Mouse (Mus musculus): ENCODE measurements around the gene Atp1a4.

The Atp1a4 gene

GRCm38 (mm10) chr1:172258314-172258713, at the start of gene Atp1a4:
Atp1a4 (minus strand) TSS chr1:172258414.
- DNase-seq: no peak

DNA sequence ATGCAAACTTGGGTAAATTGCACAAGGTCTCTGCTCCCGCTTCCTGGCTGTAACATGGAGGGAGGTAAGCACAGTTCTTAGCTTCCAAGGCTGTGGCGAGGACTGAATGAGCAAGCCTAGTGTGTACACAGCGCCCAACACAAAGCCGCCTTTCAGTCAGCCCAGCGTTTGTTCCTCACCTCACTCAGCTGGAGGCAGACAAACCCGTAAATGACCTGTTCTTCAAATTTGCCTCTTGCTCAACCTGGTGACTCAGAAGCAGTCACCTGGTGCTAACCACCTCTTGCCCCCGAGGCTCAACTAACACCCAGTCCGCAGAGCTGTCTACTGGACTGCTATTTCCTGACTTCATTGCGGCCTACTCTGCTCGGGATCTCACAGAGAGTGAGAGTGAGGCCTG, 49.7 kb upstream of the Atp1a4 start:
- DNase-seq: peak; percentile 66 to 81

- no peak for DNase-seq
These were observed 48.7 kb upstream of the Atp1a4 start for GRCm38 (mm10) chr1:172306885-172307284.

- DNase-seq: no peak
These were observed 48.0 kb upstream of the Atp1a4 start for GRCm38 (mm10) chr1:172306196-172306595.

DNA sequence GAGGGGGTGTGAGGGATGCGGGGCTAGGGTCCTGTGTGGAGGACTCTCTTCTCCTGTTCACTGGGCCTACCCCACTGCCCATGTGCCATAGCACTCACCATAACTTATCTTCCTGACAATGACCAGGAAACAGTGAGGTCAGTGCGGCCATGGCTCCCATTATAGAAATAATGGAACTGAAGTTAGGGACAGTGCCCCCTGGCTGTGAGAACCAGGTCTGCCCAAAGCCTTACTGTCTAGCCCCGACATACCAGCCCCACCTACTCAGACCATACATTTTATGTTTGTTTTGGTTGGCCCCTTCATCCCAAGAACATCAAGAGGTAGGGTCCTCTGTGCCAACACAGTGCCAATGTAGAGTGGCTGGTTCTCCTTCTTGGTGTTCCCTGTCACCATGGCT, 47.4 kb upstream of the Atp1a4 start:
- no peak for DNase-seq

DNA sequence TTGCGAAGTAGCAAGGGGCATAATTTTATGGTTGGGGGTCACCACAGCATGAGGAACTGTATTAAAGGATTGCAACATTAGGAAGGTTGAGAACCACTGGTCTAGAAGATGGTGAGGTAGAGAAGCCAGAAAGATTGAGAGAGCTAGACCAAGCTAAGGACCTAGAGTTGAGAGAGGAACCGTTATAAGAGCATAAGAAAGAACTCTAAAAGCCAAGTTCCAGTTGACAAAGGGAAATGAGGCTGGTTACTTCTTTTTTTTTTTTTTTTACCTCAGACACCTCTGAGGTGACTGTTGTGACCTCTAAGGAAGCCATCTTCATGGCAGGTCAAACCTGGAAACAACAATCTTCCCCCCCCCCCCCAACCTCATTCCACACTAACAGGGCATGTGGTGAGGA, 46.9 kb upstream of the Atp1a4 start:
- no peak for DNase-seq

DNA sequence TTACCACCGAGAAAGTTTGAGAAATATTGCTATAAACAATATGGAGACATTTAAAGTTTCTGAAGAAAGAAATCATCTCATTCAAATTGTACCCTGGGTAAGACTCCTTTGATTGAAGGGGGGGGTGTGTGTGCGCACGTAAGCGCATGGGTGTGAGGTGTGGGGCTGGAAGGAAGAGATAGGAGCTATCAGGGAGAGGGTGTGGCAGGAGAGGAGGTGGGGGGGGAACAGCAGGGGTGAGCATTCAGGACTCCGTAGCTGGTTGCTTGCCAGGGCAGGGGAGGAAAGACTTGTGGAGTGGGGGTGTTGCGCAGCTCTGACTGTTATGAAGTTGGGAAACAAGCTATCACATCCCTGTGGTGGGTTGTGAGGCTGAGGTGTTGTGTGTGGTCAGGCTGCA, 46.2 kb upstream of the Atp1a4 start:
- no peak for DNase-seq

DNA sequence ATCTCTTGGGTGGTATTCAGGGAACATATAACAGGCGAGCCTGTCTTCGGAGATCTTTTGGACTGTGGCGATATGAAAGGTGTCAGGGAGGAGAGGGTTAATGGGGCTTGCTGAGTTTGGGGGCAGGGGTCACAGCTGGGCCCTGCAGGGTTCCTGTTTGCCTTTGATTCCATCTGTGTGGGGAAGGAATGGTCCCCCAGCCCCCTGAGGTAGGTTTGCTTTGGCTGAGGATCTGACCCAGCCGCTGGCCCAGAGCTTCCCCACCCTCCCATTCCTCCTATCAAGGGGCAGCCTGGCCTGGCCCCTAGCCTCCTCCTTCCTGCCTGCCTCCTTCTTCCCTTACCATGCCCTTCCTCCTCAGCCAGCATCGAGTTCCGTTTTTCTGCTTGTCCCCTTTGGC, 44.6 kb upstream of the Atp1a4 start:
- DNase-seq: no peak

GRCm38 (mm10) chr1:172302311-172302710, 44.1 kb upstream of the Atp1a4 start:
- DNase-seq: no peak

DNA sequence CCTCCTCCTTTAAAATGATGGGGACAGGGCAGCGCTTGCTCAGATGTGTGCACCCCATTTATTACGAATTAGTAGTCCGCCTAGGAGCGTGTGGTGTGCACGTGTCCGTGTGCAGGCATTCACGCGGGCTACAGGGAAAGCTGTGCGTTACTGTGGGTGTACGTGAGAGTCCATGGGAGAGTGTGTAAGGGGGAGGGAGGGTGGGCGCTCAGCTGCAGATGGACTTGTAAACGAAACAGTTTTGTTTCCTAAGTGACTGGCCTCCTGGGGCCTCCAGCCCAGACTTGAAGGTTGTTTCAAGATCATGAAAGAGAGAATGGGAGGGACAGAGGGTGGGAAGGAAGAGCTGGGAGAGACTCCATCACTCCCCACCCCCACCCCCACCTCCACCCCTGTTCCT, 43.0 kb upstream of the Atp1a4 start:
- no peak for DNase-seq

- DNase-seq: no peak
These were observed 42.0 kb upstream of the Atp1a4 start for GRCm38 (mm10) chr1:172300247-172300646.

DNA sequence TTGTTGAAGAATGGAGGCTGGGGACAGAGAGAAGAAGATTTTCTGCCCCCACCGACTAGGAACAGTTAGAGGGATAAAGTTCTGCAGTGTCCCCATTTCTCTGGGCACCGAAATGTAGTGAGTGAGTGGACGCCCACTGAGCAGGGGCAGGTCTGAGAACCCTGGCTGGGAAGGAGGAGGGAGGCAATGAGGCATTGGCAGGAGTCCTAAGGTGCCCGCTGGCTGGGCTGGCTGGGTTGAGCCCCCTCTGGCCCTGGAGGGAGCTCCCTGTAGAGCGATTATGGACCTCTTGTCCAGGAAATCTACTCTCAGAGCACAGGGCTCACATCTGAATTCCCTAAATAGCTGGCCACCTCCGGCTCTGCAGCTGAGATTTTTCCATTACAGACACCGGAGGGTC, 41.3 kb upstream of the Atp1a4 start:
- no peak for DNase-seq

DNA sequence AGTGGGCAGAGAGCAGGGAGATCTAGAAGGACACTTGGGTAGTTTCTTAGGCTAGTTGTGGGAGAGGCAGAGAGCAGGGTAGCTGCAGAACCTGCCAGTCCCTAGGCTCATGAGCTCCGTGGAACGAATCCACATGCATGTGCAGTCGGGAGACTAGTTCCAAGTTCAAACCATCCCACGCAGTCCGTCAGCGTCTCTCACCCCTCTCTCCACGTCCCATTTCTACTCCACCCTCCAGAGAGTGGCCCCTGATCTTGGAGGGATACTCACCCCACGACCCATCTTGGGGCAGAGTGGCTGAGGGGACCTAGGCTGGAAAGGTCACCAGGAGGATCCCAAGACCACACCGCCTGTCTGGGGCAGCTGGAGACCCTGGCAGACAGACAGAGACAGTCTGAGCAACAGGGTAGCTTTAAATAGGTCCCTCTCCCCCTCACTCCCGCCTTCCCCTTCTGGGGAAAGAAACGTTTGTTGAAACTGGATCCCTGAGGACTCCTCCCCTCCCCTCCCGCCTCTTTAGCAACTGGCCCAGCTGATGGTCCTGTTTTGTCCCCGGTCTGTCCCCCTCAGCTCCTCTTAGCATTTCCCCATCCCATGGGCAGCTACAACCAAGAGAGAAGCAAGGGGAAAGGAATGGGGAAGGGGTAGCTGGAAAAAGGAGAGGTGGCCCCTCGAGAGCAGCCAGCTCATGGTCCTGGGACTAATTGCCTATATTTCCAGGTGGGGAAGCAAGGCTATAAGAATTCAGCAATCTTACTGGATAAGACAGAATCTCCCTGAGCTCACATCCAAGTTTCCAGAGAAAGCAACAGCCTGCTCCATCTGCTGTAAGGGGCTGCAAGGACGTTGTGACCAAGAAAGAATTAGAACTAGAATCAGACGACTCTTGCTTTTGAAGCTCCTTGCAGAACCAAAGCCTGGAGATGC, 39.7 kb upstream of the Atp1a4 start, which contains the start of gene Atp1a2:
Atp1a2 (minus strand) TSS at position 454 of the 927 bp plus-strand sequence.
- DNase-seq: peak; percentile 42 to 49

DNA sequence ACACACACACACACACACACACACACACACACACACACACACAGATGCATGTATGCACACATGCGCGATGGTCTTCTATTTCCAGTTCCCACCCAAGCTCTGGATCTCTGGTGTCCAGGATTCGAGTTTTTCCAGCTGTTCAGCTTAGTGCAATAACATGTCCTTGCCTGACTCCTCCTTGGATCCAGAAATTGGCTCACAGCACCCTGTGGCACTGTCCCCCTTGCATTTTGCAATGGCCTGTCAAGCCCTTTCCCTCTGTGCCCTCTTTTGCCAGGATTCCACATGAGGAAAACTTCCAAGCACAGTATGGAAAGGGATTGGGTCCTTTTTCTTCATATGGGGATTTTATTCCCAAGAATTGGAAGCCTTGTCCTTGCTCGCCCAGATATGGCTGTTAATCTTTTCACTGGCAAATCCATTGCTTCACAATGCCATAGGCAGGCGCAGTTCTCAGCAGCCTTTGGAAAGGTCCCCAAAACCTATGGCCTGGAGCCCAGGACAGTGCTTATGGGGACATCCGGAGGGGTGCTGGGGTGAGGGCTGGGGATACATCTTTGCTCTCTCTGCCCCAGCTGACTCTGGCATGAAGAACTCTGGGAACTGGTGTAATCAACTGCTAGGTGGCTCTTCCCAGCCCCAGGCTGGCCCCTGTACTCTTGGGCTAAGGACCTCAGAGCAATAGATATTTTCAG, 38.7 kb upstream of the Atp1a4 start:
- DNase-seq: peak in 1 of 2 experiments; percentile 49

DNA sequence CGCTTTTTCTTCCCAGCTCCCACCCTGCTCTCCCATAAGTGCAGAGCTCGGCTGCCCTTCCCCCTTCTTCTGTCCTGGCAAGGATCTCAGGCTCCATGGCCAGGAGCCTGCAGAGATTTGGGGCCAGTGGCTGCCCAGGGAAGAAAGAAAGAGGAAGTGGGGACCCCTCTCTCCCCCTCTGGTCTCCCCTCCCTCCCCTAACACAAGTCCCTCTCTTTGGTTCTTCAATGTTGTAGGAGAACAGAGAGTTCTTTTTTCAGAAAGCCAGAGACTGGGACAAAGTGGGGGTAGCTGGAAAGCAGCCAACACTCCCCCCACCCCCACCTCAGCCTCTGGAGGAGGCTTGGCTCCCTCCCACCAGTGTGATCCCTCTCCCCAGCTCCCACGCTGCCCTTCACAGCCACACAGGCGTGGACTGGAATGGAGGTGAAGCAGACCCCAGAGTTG, 37.6 kb upstream of the Atp1a4 start:
- no peak for DNase-seq

GRCm38 (mm10) chr1:172293449-172293848, 35.2 kb upstream of the Atp1a4 start:
- no peak for DNase-seq

- no peak for DNase-seq
These were observed 34.7 kb upstream of the Atp1a4 start for GRCm38 (mm10) chr1:172292880-172293279.

GRCm38 (mm10) chr1:172289617-172289946, 31.4 kb upstream of the Atp1a4 start:
- no peak for DNase-seq

DNA sequence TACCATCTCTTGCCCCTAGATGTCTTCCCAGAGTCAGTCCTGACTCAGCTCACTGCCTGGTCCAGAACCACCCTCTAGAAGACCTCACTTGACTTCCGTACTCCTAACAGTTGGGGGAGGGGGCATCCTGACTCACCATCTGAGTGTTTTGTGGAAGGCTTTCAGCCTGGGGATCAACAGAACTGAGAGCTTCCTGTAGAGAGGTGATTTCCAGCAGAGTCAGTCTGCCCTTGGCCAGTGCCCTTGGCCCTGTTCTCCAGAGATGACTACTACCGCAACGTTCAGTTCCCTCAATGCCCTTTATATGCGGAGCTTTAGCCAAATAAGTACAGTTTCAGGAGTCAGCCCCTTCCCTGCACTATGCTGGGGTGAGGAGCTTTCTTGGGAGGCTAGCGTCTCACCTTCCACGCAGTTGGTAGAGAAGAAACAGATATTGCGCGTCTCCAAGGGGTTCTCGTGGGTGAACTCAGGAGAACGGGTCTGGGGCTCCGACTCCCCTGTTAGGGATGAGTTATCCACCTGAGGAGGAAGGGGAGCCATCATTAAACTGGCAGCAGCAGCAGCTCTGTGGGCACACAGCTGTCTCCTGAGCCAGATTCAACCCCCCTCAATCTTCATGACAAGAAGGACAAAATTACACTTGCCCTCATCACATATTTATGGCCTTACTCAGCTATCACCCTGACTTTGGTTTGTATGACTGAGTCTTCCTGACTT, 30.8 kb upstream of the Atp1a4 start:
- no peak for DNase-seq

- DNase-seq: no peak
These were observed 28.5 kb upstream of the Atp1a4 start for GRCm38 (mm10) chr1:172286740-172287139.

- no peak for DNase-seq
These were observed 26.0 kb upstream of the Atp1a4 start for GRCm38 (mm10) chr1:172284221-172284620.

DNA sequence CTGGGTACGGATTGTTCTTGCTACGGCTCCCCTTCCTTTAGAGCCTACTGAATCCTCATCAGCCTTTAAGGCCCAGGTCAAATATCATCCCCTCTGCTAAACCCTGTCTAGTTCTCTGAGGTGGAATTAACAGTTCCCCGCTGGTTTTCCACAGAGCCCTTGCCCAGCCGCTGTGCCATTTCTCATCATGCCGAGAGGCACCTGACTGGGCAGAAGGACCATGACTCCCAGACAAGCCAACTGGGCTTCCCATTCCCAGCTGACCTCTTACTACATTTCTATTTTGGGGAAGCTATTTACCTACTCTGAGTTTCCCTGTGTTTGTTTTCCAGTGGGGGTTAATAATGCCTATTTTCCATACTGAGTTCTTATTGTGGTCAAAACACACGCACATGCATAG, 24.9 kb upstream of the Atp1a4 start:
- no peak for DNase-seq

DNA sequence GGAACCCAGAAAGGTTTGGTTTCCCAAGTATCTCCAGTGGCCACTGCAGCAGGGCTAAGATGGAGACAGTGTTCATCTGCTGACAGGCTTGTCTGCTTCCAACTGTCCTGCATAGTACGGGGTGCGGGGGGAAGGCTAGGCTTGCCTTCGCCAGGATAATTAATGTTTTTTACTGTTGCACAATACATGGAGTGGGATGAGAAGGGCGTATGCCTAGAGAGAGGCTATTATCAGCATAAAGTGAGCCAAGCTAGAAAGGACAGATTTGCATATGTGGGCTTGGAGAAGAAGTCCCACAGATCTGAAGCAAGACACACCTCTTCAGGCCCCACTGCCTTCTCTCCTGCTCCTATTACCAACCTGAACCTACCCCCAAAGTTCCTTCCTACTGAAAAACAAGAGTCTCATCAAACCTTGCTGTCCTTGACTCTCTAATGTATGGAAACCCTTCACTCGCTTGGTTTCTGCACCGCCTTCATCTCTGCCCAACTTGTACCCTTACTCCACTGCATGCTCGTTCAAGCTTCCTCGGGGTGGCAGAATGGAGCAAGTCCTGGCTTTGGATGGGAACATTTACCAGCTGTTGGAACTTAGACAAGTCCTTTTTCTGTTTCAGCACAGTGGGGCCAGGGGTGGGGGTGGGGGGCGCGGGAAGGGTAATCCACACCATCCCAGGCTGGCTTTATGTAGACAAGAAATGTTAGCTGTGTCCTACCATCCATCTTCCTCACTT, 23.5 kb upstream of the Atp1a4 start:
- DNase-seq: peak in 1 of 2 experiments; percentile 21

Measured in lung, adult 18-20 months (tissue).